Mouse (Mus musculus): Measurements from ENCODE around the gene Tanc2.

The Tanc2 gene

DNA sequence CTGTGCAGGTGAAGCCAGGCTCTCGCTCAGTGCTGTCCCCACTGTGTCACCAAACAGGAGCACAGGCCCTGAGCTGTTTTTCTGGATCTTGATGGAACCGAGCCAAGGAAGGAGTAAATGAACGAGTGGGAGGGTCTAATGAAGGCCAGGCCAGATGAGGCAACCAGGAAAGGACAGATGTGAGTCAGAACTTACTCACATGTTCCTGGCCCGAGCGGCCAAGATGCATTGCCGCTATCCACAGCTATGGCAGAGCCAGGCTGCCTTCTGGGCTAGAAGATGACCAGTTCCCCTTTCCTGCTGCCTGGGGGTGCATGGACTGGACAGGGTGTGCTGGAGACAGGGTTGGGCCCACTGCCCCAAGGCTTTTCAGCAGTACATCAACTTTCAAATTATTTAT is 363.6 kb downstream of the Tanc2 start:
- CTCF ChIA-PET, result no interaction called here

DNA sequence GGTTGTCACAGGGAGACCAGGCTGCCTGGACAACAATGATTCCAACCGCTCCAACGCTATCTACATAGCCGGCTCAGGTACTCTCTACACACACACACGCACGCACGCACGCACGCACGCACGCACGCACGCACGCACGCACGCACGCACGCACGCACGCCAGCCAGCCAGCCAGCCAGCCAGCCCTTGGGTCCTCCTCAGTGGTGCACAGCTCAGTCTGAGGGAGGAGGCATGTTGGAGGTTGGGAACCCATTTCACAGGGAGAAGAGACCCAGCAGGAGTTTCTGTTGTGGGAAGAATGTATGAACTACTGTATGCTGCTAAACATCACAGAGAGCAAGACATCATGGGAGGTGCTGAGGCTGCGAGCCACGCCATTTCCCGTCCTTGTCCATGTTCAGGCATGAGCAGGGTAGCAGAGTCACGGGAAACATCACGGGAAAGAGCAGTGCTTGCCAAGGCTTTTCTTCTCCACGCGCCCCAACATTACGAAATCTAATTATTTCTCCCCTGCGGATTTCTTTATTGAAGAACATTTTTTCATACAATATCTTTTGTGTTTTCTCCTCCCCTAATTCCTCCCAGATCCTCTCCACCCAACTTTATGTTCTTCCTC is 366.1 kb downstream of the Tanc2 start:
- CTCF ChIA-PET, result no interaction called here

GRCm38 (mm10) chr11:105957501-105957900 is 367.7 kb downstream of the Tanc2 start:
- CTCF ChIA-PET, result no interaction called here

- CTCF ChIA-PET, result no interaction called here
Observed at GRCm38 (mm10) chr11:105958566-105958965, 368.8 kb downstream of the Tanc2 start.

DNA sequence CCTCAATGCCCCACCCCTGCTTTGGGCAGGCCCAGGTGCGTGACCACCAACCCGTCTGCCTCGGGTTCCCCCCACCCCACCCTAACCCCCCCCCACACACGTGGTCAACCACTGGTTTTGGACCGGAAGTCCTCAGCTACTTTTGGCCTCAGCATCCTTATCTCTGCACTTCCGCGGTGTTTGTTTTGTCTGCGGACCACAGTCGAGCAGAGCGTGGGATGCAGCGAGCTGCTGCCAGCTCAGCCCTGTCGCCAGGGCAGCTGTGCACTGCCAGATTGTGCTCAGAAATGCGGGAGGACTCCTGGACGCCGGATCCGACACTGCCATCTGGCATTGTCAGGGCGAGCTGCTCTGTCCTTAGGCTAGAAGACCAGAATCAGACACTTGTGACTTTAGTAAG is 369.6 kb downstream of the Tanc2 start:
- CTCF ChIA-PET, result no interaction called here

GRCm38 (mm10) chr11:105964691-105965090 is 374.9 kb downstream of the Tanc2 start:
- CTCF ChIA-PET, result no interaction called here

- CTCF ChIA-PET, result interaction anchor here (0.7 kb wide), 1 partner anchor 16 kb away, joined by 3 read pairs; no protein-coding TSS in a partner anchor
Observed at GRCm38 (mm10) chr11:105966288-105966687, 376.5 kb downstream of the Tanc2 start.

DNA sequence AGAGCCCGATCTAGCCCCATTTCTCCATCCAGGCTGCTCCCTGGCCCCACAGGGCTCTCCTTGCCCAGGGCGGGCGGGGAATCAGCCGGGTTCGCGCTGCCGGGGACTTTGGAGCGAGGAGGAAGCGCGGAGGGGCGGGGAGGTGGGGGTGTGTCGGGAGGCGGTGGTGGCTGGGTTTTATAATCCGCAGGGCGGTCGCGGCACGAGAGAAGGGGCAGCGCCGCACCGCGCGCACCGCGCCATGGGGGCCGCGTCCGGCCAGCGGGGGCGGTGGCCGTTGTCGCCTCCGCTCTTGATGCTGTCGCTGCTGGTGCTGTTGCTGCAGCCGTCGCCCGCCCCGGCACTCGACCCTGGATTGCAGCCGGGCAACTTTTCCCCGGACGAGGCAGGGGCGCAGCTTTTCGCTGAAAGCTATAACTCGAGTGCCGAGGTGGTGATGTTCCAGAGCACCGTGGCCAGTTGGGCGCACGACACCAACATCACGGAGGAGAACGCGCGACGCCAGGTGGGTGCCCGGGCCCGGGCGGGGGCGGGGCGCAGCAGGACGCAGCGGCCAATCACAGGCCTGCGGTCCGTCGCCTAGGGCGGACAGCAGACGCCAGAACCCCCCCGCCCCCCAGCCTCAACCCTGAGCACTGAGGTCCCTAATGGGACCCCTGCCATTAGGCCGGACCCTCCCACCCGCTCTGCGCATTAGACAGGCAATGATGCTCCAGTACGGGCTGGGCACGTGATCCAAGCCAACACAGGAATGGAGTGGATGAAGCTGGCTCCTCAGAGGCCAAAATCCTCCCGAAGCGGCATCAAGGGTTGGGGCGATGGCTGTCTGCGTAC is 378.2 kb downstream of the Tanc2 start, which contains the start of gene Ace:
Ace (plus strand) TSS at position 205 of the 834 bp plus-strand sequence.
- CTCF ChIA-PET, result no interaction called here

DNA sequence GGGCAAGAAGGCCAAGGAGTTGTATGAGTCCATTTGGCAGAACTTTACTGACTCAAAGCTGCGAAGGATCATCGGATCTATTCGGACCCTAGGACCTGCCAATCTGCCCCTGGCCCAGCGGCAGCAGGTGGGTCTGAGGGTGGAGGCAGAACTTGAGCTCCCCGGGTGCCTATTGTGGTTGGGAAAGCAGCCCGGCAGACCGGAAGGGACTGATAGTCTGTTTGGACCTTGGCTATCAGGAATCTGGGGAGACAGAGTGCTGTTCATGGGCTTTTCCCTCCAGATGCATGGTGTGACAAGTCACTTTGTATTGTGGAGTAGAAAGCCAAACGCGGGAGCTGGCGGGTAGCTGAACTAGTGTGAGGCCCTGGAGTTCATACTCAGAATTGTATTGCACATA is 379.2 kb downstream of the Tanc2 start:
- CTCF ChIA-PET, result no interaction called here

GRCm38 (mm10) chr11:105969516-105969915 is 379.7 kb downstream of the Tanc2 start:
- CTCF ChIA-PET, result no interaction called here

GRCm38 (mm10) chr11:105974593-105974992 is 384.8 kb downstream of the Tanc2 start:
- CTCF ChIA-PET, result no interaction called here

- CTCF ChIA-PET, result no interaction called here
Observed at GRCm38 (mm10) chr11:105975050-105975449, 385.3 kb downstream of the Tanc2 start.

- CTCF ChIA-PET, result no interaction called here
Observed at GRCm38 (mm10) chr11:105975636-105976035, 385.9 kb downstream of the Tanc2 start.

DNA sequence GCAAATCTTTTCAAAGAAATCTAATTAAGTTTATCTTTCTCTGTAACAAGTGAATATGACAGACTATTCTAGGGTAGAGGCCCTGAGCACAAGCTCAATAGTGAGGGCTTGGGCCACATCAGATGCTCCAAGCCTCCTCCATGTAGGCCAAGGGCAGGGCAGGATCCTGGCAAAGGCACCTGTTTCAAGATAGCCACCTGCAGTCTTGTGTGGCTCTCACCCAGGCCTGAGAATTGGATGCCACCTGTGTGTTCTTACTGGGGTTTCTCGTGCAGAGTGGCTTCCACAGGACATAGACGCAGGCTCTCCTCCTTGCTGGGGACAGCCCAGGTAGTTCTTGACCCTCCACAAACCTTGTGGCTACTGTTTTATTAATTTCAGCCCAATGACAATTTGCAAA is 388.4 kb downstream of the Tanc2 start:
- CTCF ChIA-PET, result no interaction called here

- CTCF ChIA-PET, result no interaction called here
Observed at GRCm38 (mm10) chr11:105978634-105979033, 388.8 kb downstream of the Tanc2 start.

Data from spleen, embryonic (tissue).